Mouse (Mus musculus) bone marrow, adult 2 months (tissue): Measurements from ENCODE around the gene Rasa4. TPM values are rescaled to one million over a fixed set of nuclear protein-coding genes. Genes with fewer than 3 reads are reported as not detected.
"Not testable (repeated sequence)": the region's sequence is repeated elsewhere in the genome, so short reads cannot be mapped to it uniquely, and the experiment has no call there.

Experiments
- H3K27ac ChIP-seq: fragments of 200-500 bp; 2 replicates; pipeline ENCODE4 v1.5.1; 2012; ENCODE audit warnings: low read depth, mild to moderate bottlenecking, control low read depth, inconsistent platforms, low read length; ENCODE audit not compliant: control insufficient read depth, poor library complexity, insufficient read depth
- H3K4me1 ChIP-seq: fragments of 200-500 bp; 2 replicates; pipeline ENCODE4 v1.6.1; 2011; ENCODE audit warnings: low read length; ENCODE audit not compliant: control insufficient read depth, insufficient read depth
- H3K4me3 ChIP-seq: fragments of 200-500 bp; replicated peaks from 2 replicates; pipeline ENCODE3; 2011; ENCODE audit warnings: mild to moderate bottlenecking, low read depth, low read length, control low read depth; ENCODE audit not compliant: control insufficient read depth
- CTCF ChIP-seq: fragments of 200-500 bp; IDR thresholded peaks from 2 replicates; pipeline ENCODE4 v1.5.1; 2011; ENCODE audit warnings: low read length, control low read depth; ENCODE audit not compliant: control insufficient read depth, insufficient read depth
- POLR2A ChIP-seq: fragments of 200-500 bp; IDR thresholded peaks from 2 replicates; pipeline ENCODE4 v1.6.1; 2011; ENCODE audit warnings: low read depth, mild to moderate bottlenecking, control low read depth, low read length, borderline replicate concordance; ENCODE audit not compliant: control insufficient read depth
- WGBS: fragments of 180-500 bp; shearing (Covaris S2); methylation state at CpG from one replicate; pipeline ENCODE4 v1.1.7; 2018; 5-methylcytosine and 5-hydroxymethylcytosine counted together
- polyA plus RNA-seq: library from polyadenylated mRNA; stranded (reverse); fragments of >200 nt; gene quantifications from 2 replicates; pipeline ENCODE4 v1.2.4, GENCODE M21; 2011; ENCODE audit warnings: low replicate concordance; ENCODE audit not compliant: missing spikeins, insufficient read depth, insufficient read length

The Rasa4 gene
- polyA plus RNA-seq, 1 experiment, result 31.3 TPM

DNA sequence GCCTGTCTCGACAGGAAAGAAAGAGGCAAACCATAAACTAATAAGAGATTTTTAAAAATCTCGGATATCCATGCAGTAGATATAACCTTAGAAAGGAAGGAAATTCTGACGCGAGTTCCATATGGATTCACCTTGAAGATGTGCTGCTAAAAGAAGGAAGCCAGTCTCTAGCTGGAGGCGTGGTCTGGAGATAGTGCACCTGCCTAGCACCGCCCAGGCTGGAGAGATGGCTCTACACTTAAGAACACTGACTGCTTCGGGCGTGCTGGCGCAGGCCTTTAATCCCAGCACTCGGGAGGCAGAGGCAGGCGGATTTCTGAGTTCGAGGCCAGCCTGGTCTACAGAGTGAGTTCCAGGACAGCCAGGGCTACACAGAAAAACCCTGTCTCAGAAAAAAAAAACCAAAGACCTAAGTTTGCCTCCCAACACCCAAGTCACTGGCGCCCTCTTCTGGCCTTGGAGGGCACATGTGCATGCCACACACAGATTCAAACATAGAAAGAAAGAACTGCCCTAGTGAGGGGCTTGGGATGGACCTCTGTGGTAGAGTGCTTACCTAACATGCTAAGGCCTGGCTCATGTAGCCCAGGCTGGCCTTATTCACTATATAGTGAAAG lies 54.0 kb downstream of the Rasa4 start:
- 54% methylated on average over 13 of the region's 13 CpGs for WGBS
- Histone ChIP-seq H3K27ac (no peak overlapping the region), H3K4me1 (peaks cover 4% of the 10 kb centered on the region), H3K4me3 (no peak overlapping the region)
- no peak for TF ChIP-seq POLR2A
- peak; percentile 85 for TF ChIP-seq CTCF

DNA sequence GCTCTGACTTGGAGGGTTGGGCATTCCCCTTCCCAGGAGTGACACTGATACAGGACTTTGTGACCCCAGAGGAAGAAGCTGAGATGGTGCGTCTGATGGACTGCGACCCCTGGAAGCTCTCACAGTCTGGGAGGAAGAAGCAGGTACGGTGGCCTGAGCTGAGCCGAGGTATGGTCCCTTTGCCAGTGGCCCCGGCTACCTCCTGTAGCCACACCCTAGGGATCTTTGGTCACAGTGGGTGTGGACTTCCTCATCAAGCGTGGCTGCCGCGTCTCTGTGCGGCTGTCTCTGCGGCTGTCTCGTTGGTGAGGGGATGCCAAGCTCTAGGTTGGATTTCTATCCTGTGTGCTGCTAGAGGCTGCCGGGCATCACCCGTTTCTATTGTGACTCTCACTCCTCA lies 55.7 kb downstream of the Rasa4 start:
- WGBS, result 46% methylated on average over 13 of the region's 13 CpGs
- TF ChIP-seq CTCF (no peak), POLR2A (peak; percentile 28; the same call in 1 of the 2 replicates)
- Histone ChIP-seq H3K4me3 (no peak overlapping the region), H3K4me1 (peaks cover 4% of the 10 kb centered on the region), H3K27ac (peak overlapping the region; percentile 94)

DNA sequence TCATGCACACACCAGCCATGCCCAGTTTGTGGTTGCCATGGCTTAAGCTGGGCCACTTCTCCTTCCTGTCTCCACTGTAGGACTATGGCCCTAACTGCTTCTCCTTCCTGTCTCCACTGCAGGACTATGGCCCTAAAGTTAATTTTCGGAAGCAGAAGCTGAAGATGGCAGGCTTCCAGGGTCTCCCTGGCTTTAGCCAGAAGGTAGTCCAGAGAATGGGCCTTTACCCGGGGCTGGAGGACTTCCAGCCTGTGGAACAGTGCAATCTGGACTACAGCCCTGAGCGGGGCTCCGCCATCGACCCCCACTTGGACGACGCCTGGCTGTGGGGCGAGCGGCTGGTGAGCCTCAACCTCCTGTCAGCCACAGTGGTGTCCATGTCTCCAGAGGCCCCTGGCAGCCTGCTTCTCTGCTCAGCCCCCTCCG lies 56.4 kb downstream of the Rasa4 start:
- H3K4me3 ChIP-seq, result peak overlapping the region; percentile 5
- WGBS, result 60% methylated on average over 10 of the region's 10 CpGs
- H3K4me1 ChIP-seq, result peaks cover 5% of the 10 kb centered on the region
- no peak for TF ChIP-seq POLR2A
- TF ChIP-seq CTCF, result no peak
- peak overlapping the region; percentile 94 for H3K27ac ChIP-seq

DNA sequence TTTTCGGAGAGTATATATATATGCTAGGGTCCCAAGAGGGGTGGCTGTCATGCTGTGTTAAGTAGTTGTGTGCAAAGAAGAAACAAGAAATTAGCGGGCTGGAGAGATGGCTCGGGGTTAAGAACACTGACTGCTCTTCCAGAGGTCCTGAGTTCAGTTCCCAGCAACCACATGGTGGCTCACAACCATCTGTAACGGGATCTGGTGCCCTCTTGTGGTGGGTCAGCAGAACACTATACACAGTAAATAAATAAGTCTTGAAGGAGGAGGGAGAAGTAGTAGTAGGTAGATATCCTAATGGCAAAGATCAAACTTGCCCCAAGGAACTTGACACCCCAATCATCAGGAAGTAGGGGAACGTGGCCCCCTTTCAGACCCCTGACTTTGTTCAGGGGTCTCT lies 59.0 kb downstream of the Rasa4 start:
- TF ChIP-seq CTCF, result peak; percentile 33; the same call in 1 of the 2 replicates
- no peak for TF ChIP-seq POLR2A
- 86% methylated on average over 5 of the region's 5 CpGs for WGBS
- Histone ChIP-seq H3K27ac (no peak overlapping the region), H3K4me3 (no peak overlapping the region), H3K4me1 (peaks cover 10% of the 10 kb centered on the region)

DNA sequence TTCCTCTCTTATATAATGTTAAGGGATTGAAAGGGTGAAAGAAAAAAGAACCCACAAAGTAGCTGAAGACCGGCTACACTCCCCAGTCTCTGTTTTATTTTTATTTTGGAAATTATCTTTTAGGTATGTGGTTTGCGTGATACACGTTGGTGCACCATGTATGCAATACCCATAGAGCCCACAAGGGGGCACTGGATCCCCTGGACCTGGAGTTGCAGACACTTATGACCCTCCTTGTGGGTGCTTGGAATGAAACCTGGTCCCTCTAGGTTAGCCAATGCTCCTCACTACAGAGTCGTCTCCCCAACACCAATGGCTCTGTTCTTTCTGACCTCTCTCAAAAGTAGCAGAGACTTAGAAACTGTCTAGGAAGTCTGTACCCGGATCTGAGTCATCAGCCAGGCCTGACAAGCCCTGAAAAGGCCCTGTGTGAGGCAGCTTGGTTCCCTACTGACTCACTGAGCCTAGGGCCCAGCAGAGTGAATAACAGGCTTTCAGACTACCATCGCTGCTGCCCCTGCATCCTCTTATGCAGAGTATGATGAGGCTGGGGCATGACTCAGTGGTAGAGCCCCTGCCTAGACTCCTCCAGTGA lies 59.5 kb downstream of the Rasa4 start:
- 87% methylated on average over 6 of the region's 6 CpGs for WGBS
- no peak overlapping the region for H3K4me3 ChIP-seq

DNA sequence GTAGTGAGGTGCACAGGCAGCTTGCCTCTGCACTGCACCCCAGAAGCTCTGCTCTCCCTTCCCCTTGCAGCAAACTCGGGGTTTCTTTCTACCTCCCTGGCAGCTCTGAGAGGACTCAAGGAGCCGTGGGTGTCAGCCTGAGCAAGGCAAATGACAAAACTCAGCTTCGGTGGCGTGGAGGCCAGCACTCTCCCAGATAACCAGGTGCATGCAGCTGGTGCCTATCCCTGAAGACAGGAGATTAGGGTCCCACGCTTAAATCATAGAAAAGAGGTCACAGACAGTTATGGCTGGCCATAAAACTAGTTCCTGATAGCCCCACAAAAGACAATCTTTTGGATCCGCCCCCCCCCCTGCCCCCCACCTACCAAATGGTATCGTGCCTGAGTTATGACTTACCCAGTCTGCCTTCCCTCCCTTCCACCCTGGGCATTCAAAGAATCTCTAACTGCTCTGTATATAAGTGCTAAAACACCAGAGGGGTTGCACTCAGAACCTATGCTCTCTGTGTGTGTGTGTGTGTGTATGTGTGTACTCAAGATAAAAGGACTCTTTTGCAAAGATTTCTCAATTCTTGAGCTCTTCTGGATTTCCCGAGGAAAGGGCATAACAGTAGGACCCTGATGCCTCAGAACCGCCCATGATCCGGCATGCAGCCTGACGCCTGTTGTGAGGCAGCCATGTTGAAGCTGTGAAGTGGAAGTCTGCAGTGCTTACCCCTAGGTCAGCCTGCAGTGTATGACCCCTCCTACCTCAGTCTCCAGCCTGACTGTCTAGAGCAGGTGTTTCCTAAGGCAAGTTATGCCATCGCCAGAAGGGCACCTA lies 61.1 kb downstream of the Rasa4 start:
- TF ChIP-seq CTCF, result no peak
- no peak for TF ChIP-seq POLR2A
- Histone ChIP-seq H3K4me3 (no peak overlapping the region), H3K4me1 (peaks cover 16% of the 10 kb centered on the region), H3K27ac (no peak overlapping the region; the same call in 1 of the 2 replicates)
- 45% methylated on average over 12 of the region's 12 CpGs for WGBS

More for the DNA sequence above, 59.5 kb downstream of the Rasa4 start:
- TF ChIP-seq CTCF (peak; percentile 41; the same call in 1 of the 2 replicates), POLR2A (no peak)
- peaks cover 12% of the 10 kb centered on the region for H3K4me1 ChIP-seq
- no peak overlapping the region for H3K27ac ChIP-seq

DNA sequence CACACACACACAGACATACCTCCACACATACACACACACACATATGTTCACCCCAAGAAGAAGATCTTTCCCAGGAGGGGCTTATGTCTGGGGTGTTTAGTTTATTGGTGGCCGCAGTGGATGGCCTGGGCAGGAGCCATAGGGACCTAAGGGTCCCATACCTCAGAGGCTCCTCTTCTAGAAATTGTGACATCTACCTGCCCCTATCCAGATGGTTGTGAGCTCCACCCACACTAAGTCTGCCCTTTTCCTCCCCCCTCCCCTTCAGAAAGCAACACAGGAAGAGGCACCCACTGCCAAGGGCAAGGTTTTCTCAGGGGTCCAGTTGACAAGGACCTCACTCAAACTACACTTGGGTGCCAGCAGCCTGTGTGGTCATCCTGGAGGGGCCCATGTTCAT lies 63.2 kb downstream of the Rasa4 start:
- TF ChIP-seq POLR2A, result no peak
- TF ChIP-seq CTCF, result no peak
- Histone ChIP-seq H3K27ac (peak overlapping the region; percentile 49; the same call in 1 of the 2 replicates), H3K4me1 (peaks cover 14% of the 10 kb centered on the region), H3K4me3 (no peak overlapping the region)
- WGBS, result 86% methylated on average over 1 of the region's 1 CpGs

DNA sequence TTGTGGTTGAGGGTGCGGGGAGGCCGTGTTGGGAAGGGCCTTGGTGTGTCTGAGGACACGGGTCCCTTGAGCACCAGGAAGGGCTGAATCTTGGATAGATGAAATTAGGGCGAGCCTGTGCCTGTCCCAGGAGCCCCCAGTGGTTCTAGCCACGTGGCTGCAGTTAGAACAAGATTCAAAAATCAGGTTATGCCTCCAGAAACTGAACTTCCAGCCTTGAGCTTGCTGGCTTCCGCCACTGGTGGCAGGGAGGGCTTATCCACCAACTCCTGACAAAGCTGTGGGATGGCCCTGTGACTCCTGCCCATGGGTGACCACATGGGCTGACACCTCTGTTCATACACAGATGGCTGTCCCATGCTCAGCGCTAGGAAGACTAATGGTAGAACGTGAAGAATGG lies 64.0 kb downstream of the Rasa4 start:
- TF ChIP-seq POLR2A (no peak), CTCF (no peak)
- Histone ChIP-seq H3K4me1 (peaks cover 14% of the 10 kb centered on the region), H3K4me3 (no peak overlapping the region), H3K27ac (peak overlapping the region; percentile 10)
- WGBS, result 55% methylated on average over 8 of the region's 8 CpGs

DNA sequence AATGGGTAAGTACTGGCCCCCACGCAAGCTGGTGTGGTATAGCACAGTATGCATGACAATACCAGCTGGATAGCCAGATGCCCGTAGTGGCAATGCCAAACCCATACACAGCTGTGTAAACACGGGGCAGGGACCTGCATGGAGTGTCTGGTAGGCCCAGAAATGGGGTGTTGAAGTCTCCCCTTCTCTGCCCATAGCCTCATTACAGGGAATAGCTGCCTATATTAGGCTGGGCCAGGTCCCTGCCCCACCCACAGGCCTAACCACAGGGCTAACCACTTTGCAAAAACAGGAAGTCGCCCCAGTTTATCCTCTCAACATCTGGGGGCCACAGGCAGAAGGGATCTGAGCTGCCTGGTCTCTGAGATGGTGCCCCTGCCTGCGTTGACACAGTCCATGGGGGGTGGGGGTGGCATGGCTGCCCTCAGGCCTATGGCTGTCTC lies 65.4 kb downstream of the Rasa4 start:
- Histone ChIP-seq H3K27ac (peak overlapping the region; percentile 62), H3K4me1 (peaks cover 14% of the 10 kb centered on the region)
- not testable (repeated sequence) for H3K4me3 ChIP-seq
- 2% methylated on average over 5 of the region's 5 CpGs for WGBS
